Mouse (Mus musculus) T-cell, adult 66 days (primary cell): Measurements from ENCODE around the gene Rergl. TPM values are rescaled to one million over a fixed set of nuclear protein-coding genes. Genes with fewer than 3 reads are reported as not detected.

Experiments used
- total RNA-seq, 2 experiments: library from RNA; stranded (reverse); gene quantifications; 3 replicates in 1 of 2; 4 replicates in 1 of 2; pipeline ENCODE4 v1.2.4; 2023

Rergl gene
- total RNA-seq = not detected

GRCm38 (mm10) chr6:139501876-139502275 is at the start of gene Rergl:
TSS of gene Rergl (minus strand) at chr6:139501976.

Other genes starting within 250 kb of the Rergl start
- not detected for gene Pik3c2g, start 85.2 kb upstream of the Rergl start, total RNA-seq